Mouse (Mus musculus) thymus, postnatal 10 days (tissue): Measurements from ENCODE around the gene Polr3g.
"Not testable (repeated sequence)": the region's sequence is repeated elsewhere in the genome, so short reads cannot be mapped to it uniquely, and the experiment has no call there.

Experiments used
- DNase-seq, 2 experiments: peaks; one replicate each; pipeline ENCODE4 v3.0.0; 2021; ENCODE audit warnings: low spot score in 2 of 2

The Polr3g gene

DNA sequence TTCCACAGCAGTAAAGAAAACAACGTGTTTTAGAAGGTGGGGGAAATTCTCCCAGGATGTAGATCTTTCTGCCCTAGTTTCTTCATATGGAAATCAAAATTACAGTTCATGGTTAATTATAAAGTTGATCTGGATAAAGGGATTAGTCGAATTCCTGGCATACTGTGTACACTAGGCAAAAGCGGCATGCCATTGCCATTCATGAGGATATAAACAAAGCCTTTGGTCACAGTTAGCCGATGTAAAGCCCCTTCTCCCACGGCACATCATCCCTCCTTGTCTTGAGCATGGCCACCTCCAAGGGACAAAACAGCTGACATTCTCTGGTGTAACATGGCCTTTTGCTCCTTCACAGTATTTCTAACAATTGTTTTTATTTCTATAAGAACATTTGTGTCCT lies 80.2 kb downstream of the Polr3g start:
- DNase-seq, result no peak

DNA sequence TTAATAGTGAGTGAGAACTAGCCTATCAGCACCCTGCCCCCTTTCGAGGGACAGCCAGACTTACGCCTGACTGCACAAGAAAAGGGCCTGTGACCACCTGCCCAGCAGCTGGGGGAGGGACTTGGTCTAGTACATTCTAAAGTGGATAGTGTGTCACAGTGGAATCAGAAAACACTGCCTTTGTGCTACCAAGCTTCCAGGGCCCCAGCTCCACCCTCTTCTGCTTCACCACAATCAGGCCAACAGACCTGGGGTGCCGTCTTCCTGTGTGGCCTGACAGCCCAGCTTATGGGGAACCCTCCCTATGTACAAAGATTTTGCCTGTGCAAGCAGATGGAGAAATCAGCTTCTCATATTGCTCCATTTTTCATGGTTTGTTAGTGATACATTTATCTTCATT lies 81.4 kb downstream of the Polr3g start:
- DNase-seq, result no peak

GRCm38 (mm10) chr13:81628631-81629190 lies 82.1 kb downstream of the Polr3g start:
- no peak for DNase-seq

DNA sequence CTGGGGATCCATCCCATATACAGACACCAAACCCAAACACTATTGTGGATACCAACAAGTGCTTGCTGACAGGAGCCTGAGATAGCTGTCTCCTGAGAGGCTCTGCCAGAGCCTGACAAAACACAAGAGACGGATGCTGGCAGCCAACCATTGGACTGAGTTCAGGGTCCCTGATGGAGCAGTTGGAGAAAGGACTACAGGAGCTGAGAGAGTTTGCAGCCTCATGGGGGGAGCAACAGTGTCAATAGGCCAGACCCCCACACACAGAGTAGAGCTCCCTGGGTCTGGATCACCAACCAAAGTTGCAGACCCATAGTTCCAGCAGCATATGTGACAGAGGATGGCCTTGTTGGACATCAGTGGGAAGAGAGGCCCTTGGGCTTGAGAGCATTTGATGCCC lies 83.0 kb downstream of the Polr3g start:
- DNase-seq, result not testable (repeated sequence)
